Mouse (Mus musculus): ENCODE data around the gene Lenep. TPM values are rescaled to one million over a fixed set of nuclear protein-coding genes. Genes with fewer than 3 reads are reported as not detected.

The Lenep gene
- polyA plus RNA-seq, 1 experiment from 2014 or later = 0.22 TPM

DNA sequence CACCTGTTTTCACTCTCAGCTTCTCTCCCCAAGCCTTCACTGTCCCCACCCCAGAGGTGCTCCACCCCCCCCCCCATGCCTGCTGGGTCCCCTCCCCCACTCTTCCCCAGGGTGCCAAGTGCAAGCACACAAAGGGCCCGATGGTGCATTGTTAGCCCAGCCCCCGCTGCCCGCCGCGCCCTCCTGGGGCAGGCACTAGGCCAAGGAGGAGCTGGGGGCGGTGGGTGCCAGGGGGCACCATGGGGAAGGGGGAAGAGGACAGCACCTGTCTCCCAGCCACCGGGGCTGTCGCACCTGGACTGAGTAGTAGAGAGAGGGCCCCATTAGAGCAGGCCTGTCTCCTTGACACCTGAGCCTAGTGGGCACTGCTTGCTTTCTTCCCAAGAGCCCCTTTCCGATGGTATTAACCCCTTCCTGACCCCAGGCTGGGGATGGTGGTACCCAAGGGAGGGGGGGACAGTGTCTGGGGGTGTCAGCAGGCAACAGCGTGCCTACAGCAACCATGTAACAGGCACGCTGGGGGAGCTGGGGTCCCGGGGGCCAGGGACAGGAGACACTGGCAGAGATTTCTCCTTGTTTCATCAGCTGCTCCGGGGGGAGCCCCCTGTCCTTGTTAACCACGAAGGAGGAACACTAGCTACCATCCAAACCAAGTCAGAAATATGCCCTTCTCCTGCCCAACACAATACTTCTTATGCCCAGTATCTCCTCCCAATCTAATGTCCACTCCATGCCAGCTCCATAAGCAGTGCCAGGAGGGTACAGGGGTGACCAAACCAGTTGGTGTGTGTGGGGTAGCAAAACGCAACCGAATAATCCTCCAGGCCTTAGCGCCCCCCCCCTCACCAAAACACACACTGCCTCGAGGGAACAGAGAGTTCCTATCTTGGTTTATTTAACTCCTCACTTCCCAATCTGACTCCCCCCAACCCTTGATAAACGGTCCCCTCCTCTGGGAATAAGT is 11.6 kb downstream of the Lenep start:
- Histone ChIP-seq H3K9me3 (ENCODE audit: control insufficient read depth, low read length) (no peaks in the 10 kb centered on the region), H3K27me3 (ENCODE audit: control insufficient read depth, insufficient read depth, low read length) (peaks cover 13% of the 10 kb centered on the region), H3K4me1 (replicated peaks; ENCODE audit: control insufficient read depth, insufficient read depth, low read length) (peaks cover 25% of the 10 kb centered on the region), H3K36me3 (ENCODE audit: control insufficient read depth, insufficient read depth, low read length) (no peaks in the 10 kb centered on the region), H3K27ac (ENCODE audit: low read depth, low read length) (no peak overlapping the region), H3K4me2 (replicated peaks; ENCODE audit: low read depth, low read length) (peak overlapping the region; percentile 97), H3K4me3 (ENCODE audit: low read depth, low read length) (peak overlapping the region; percentile 47), H3K9ac (ENCODE audit: low read depth, low read length) (peak overlapping the region; percentile 55)
- 12% methylated on average over 19 of the region's 19 CpGs for WGBS
- ATAC-seq (ENCODE audit: low FRiP score) = no peak
- DNase-seq (ENCODE audit: low spot score) = peak; percentile 14

DNA sequence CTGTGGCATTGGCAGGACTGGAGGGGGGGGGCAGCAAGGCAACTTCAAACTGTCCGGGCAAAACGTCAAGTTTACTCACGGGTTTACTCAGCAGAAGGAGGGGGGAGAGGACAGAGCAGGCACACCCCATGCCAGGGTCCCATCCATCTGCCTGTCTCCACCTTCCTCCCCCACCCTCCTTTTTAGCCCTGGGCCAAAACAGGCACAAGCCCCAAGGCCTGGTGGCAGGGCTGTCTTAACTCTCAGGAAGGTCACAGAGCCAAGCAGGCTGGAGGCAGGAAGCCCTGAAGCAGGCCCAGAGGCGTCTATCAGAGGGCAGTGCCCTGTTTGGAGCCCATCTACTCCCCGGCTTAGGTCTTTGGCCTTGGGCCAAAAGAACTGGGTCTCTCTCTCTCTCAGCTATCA is 12.5 kb downstream of the Lenep start:
- no peak overlapping the region for H3K4me2 ChIP-seq (replicated peaks; ENCODE audit: low read depth, low read length)
- DNase-seq (ENCODE audit: low spot score) = no peak
- no peak overlapping the region for H3K4me3 ChIP-seq (ENCODE audit: low read depth, low read length)
- no peaks in the 10 kb centered on the region for H3K36me3 ChIP-seq (ENCODE audit: control insufficient read depth, insufficient read depth, low read length)
- no peak overlapping the region for H3K27ac ChIP-seq (ENCODE audit: low read depth, low read length)
- WGBS = 56% methylated on average over 5 of the region's 5 CpGs
- ATAC-seq (ENCODE audit: low FRiP score) = no peak
- H3K9me3 ChIP-seq (ENCODE audit: control insufficient read depth, low read length) = no peaks in the 10 kb centered on the region
- H3K27me3 ChIP-seq (ENCODE audit: control insufficient read depth, insufficient read depth, low read length) = peaks cover 7% of the 10 kb centered on the region
- H3K4me1 ChIP-seq (replicated peaks; ENCODE audit: control insufficient read depth, insufficient read depth, low read length) = peaks cover 25% of the 10 kb centered on the region
- H3K9ac ChIP-seq (ENCODE audit: low read depth, low read length) = no peak overlapping the region

DNA sequence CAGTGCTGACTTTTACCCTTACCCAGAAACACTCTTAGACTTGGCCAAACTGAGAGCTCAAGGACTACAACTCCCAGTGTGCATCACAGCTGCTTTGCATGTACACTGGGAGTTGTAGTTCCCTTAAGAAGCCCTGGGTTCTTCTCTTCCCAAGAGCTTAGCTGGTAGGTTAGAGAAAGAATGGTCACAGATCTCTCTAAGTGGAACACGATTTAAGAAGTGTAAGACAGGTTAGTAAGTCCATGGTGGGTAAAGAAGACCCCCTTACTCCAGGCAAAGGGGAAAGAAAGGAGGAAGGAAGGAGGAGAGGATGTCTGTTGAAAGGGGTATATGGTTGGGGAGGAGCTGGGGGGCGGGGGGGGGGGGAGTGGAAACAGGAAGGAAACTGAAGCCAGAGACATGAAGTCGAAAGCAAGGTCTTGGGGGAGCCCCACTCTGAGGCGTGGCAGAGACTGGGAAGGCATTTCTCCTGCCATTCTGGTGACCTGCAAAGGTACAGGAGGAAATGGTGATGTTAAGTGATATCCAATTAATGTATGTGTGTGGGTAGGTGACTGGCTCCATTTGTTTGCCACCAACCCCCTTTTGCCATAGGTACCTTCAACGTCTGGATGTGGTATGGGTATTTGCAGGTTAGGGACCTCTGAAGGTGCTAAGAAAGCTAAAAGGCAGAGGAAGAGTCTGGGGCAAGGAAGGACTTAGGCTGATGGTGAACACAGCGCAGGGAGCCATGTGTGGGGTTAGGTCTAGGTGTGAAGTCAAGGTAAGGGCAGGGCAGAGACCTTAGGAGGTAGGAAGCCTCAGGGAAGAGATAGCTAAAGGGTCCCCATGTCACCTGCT is 13.5 kb downstream of the Lenep start:
- Histone ChIP-seq H3K36me3 (ENCODE audit: control insufficient read depth, insufficient read depth, low read length) (no peaks in the 10 kb centered on the region), H3K27me3 (ENCODE audit: control insufficient read depth, insufficient read depth, low read length) (peaks cover 7% of the 10 kb centered on the region), H3K4me1 (replicated peaks; ENCODE audit: control insufficient read depth, insufficient read depth, low read length) (peaks cover 20% of the 10 kb centered on the region), H3K9ac (ENCODE audit: low read depth, low read length) (no peak overlapping the region), H3K9me3 (ENCODE audit: control insufficient read depth, low read length) (no peaks in the 10 kb centered on the region), H3K4me2 (replicated peaks; ENCODE audit: low read depth, low read length) (no peak overlapping the region), H3K4me3 (ENCODE audit: low read depth, low read length) (no peak overlapping the region), H3K27ac (ENCODE audit: low read depth, low read length) (no peak overlapping the region)
- ATAC-seq (ENCODE audit: low FRiP score) (no peak), DNase-seq (ENCODE audit: low spot score) (peak; percentile 41)
- 74% methylated on average over 5 of the region's 6 CpGs for WGBS

DNA sequence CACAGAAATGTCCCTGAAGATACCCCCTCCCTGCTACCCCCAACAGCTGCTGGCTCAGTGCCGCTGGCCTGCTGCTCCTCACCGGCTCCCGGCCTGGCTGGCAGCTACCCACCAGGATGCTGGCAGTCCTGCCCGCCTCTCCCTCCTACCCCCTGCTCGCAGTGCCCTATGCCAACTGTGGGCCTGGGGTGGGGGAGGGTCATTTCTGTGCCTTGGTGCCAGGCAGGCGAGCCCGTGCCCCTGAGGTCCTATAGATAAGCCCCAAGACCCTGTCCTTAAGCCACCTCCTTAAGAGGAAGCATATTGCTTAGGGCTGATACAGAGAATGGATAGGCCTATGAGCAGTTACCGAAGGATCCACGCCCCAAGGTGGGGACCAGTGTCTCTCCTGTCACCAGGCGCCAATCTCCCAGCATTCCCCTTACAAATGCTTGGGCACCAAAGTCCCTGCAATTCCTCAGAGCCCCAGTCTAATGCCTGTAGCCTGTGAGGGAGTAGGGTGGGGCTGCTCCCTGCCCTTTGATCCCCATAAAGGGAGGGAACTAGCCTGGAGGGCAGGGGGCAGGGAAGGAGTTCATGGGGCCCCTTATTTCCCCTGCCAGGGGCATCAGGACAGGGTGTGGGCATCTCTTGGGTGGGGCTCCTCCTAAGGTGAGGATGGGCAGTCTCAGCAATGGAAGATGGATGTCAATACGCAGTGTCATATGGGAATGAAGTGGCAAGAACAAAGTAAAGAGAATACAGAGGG is 14.3 kb downstream of the Lenep start:
- no peaks in the 10 kb centered on the region for H3K36me3 ChIP-seq (ENCODE audit: control insufficient read depth, insufficient read depth, low read length)
- no peak overlapping the region for H3K27ac ChIP-seq (ENCODE audit: low read depth, low read length)
- no peaks in the 10 kb centered on the region for H3K9me3 ChIP-seq (ENCODE audit: control insufficient read depth, low read length)
- no peak for DNase-seq (ENCODE audit: low spot score)
- no peak for ATAC-seq (ENCODE audit: low FRiP score)
- no peak overlapping the region; the same call in 1 of the 2 replicates for H3K4me2 ChIP-seq (replicated peaks; ENCODE audit: low read depth, low read length)
- H3K27me3 ChIP-seq (ENCODE audit: control insufficient read depth, insufficient read depth, low read length) = peaks cover 7% of the 10 kb centered on the region
- no peak overlapping the region for H3K9ac ChIP-seq (ENCODE audit: low read depth, low read length)
- H3K4me1 ChIP-seq (replicated peaks; ENCODE audit: control insufficient read depth, insufficient read depth, low read length) = peaks cover 20% of the 10 kb centered on the region
- no peak overlapping the region for H3K4me3 ChIP-seq (ENCODE audit: low read depth, low read length)
- 78% methylated on average over 10 of the region's 11 CpGs for WGBS

DNA sequence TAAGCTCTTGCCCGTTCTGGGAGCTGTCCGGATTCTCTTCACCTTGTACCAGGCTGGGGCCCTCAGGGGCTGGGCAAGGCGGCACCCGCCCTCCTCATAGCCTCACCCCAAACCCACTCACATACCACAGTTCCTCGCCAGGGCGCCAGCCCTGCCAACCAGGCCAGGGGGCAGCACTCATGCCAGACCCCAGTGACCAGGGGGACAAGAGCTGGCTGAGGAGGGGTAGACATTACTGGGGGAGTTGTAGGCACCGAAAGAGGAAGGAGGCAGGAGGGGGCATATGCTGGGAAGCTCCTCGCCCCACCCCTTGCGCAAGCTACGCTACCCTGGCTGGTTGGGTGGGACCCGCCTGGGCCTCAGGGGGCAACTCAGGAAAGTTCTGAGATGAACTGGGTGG is 15.0 kb downstream of the Lenep start:
- 74% methylated on average over 11 of the region's 11 CpGs for WGBS
- Histone ChIP-seq H3K9me3 (ENCODE audit: control insufficient read depth, low read length) (no peaks in the 10 kb centered on the region), H3K4me1 (replicated peaks; ENCODE audit: control insufficient read depth, insufficient read depth, low read length) (peaks cover 16% of the 10 kb centered on the region), H3K9ac (ENCODE audit: low read depth, low read length) (no peak overlapping the region), H3K27me3 (ENCODE audit: control insufficient read depth, insufficient read depth, low read length) (peaks cover 6% of the 10 kb centered on the region), H3K4me3 (ENCODE audit: low read depth, low read length) (no peak overlapping the region), H3K4me2 (replicated peaks; ENCODE audit: low read depth, low read length) (no peak overlapping the region), H3K27ac (ENCODE audit: low read depth, low read length) (no peak overlapping the region), H3K36me3 (ENCODE audit: control insufficient read depth, insufficient read depth, low read length) (no peaks in the 10 kb centered on the region)
- DNase-seq (ENCODE audit: low spot score) (no peak), ATAC-seq (ENCODE audit: low FRiP score) (no peak)

DNA sequence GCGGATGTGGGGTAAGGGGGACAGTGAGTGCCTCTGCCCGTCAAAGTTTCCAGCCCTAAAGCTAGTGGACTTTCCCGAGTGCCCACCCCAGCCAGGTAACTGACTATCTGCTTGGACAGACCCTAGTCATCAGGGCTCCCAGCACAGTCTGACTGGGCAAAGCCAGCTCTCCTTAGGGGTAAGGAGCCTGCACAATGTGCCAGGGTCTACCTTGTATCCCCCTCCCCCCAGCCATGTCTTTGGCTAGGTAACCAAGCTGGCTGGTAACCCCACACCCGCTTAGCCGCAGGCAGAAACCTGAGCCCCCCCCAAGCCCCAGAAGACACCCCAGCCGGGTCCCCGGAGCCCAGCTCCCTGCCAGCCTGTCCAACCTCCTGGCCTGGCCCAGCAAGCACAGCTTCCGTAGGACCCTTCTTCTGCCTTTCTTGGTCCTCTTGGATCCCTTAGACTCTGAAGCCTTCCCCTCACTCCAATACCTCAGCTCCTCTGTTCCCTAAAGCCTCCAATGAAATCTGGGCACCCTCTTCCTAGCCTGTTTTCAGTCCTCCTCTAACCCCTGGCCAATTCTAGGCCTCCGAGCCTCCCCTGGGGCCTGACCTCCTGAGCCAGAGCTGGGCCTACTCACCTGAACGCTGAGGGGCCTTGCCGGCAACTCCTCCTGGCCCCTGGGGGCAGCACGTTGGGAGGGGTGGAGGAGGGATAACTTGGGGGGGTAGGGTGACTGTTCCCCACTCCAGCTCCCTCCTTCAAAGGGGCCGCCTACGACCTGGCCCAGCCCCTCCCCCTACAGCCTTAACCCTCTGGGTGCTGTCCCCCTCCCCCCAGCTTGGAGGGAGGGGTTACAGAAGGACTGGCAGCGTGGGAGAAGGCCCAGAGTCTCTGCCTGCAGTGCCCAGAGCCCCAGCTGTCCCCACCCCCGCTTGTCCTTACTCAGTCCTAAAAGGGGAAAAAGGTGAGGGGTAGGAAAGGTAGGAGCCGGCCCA is 15.9 kb downstream of the Lenep start:
- peaks cover 11% of the 10 kb centered on the region; the same call in 1 of the 2 replicates for H3K4me1 ChIP-seq (replicated peaks; ENCODE audit: control insufficient read depth, insufficient read depth, low read length)
- H3K9me3 ChIP-seq (ENCODE audit: control insufficient read depth, low read length) = no peaks in the 10 kb centered on the region
- no peak overlapping the region for H3K4me3 ChIP-seq (ENCODE audit: low read depth, low read length)
- no peaks in the 10 kb centered on the region for H3K36me3 ChIP-seq (ENCODE audit: control insufficient read depth, insufficient read depth, low read length)
- ATAC-seq (ENCODE audit: low FRiP score) (no peak), DNase-seq (ENCODE audit: low spot score) (no peak)
- H3K9ac ChIP-seq (ENCODE audit: low read depth, low read length) = no peak overlapping the region
- no peak overlapping the region for H3K4me2 ChIP-seq (replicated peaks; ENCODE audit: low read depth, low read length)
- H3K27ac ChIP-seq (ENCODE audit: low read depth, low read length) = no peak overlapping the region
- WGBS = 52% methylated on average over 17 of the region's 17 CpGs
- H3K27me3 ChIP-seq (ENCODE audit: control insufficient read depth, insufficient read depth, low read length) = no peaks in the 10 kb centered on the region

DNA sequence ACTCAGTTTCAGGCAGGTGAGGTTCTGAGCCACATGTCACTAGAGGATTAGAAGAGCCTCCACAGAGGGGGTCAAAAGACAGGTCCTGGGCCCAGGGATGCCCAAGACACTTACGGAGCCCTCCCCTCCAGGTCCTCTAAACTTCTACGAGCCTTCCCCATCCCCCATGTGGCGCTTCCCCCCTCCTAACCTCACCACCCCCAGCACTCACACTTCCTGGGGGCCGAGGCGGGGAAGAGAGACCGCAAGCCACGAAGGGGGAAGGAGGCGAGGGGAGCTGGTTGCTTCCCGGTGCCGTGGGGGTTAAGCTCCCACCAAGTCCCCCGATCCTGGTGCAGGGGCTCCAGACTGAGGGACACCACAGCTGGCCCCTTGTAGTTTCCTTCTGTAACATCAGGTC is 17.1 kb downstream of the Lenep start:
- no peak overlapping the region for H3K27ac ChIP-seq (ENCODE audit: low read depth, low read length)
- no peak overlapping the region for H3K9ac ChIP-seq (ENCODE audit: low read depth, low read length)
- no peaks in the 10 kb centered on the region for H3K36me3 ChIP-seq (ENCODE audit: control insufficient read depth, insufficient read depth, low read length)
- ATAC-seq (ENCODE audit: low FRiP score) (no peak), DNase-seq (ENCODE audit: low spot score) (no peak)
- H3K4me1 ChIP-seq (replicated peaks; ENCODE audit: control insufficient read depth, insufficient read depth, low read length) = no peaks in the 10 kb centered on the region
- no peaks in the 10 kb centered on the region for H3K9me3 ChIP-seq (ENCODE audit: control insufficient read depth, low read length)
- no peak overlapping the region for H3K4me2 ChIP-seq (replicated peaks; ENCODE audit: low read depth, low read length)
- WGBS = 43% methylated on average over 10 of the region's 11 CpGs
- H3K27me3 ChIP-seq (ENCODE audit: control insufficient read depth, insufficient read depth, low read length) = no peaks in the 10 kb centered on the region
- no peak overlapping the region for H3K4me3 ChIP-seq (ENCODE audit: low read depth, low read length)
